Mouse (Mus musculus): ENCODE results near the gene P2rx4. TPM values are rescaled to one million over a fixed set of nuclear protein-coding genes. Genes with fewer than 3 reads are reported as not detected.

P2rx4 gene
- total and polyA plus RNA-seq, 2 experiments from 2014 or later, result 17.4 to 21.1 TPM

DNA sequence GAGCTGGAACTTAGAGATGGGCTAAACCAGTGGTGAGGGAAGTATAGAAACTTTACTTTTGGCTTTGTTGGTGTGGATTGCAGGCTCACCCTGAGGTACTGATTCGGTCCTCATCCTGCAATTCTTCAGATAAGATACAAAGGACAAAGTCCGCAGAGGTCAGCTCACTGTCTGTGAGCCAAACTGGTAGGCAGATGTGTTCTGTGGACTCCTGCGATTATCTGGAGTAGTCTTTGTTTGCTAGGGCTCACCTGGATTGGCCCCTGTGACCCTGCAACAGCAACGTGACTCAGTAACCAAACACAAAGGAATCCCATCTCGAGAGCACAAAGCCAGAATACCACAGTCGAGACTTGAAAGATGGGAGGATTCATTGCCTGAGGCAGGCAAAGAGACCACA, 16.9 kb upstream of the P2rx4 start:
- Histone ChIP-seq H3K27ac (no peak overlapping the region), H3K4me2 (ENCODE audit: low read depth, low read length) (no peak overlapping the region), H3K27me3 (ENCODE audit: insufficient read depth, low read length) (no peaks in the 10 kb centered on the region), H3K9ac (replicated peaks; ENCODE audit: low read length) (no peak overlapping the region), H3K4me3 (ENCODE audit: low read length) (no peak overlapping the region), H3K36me3 (ENCODE audit: insufficient read depth, low read length) (no peaks in the 10 kb centered on the region), H3K4me1 (ENCODE audit: insufficient read depth, low read length) (peaks cover 4% of the 10 kb centered on the region; the same call in 1 of the 2 replicates), H3K9me3 (ENCODE audit: low read length) (no peaks in the 10 kb centered on the region)
- 50% methylated on average over 6 of the region's 6 CpGs for WGBS
- ATAC-seq, result no peak
- TF ChIP-seq CTCF (IDR thresholded peaks at IDR 0.05; ENCODE audit: low read depth), result no peak
- DNase-seq (ENCODE audit: low spot score), result no peak

DNA sequence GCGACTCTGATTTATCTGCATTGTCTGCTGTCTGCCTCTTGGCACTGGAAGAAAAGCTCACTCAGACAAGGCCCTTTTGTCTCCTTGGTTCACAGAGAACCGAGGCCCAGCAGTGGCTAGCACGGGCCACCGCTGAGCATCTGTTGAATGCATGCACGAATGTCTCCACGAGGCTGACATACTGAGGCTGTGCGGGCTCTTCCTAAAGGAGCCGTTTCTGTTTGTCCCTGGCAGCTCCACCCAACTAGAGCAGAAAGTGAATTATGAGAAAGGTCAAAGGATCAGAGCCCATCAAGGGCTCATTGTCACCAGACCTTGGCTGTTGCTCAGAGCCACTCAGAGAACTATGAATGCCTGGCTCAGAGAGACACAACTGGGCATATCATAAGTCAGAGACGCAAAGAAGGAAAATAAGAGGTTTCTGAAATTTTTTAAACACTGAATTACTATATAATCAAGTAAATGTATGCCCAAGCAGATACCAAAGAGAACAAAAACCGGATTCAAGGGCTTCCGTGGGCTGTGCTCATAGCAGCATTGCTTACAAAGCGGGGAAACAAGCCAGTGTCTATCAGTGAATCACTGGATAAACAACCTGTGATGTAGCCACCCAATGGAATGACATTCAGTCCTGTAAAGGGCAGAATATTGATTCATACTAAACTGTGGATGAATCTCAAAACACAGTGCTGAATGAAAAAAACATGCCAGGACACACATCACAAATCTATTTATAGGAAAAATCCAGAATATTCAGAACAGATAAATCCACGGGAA, 13.7 kb upstream of the P2rx4 start:
- H3K4me3 ChIP-seq (ENCODE audit: low read length), result no peak overlapping the region
- H3K4me2 ChIP-seq (ENCODE audit: low read depth, low read length), result no peak overlapping the region
- DNase-seq (ENCODE audit: low spot score) (peak; percentile 77), ATAC-seq (peak; percentile 95)
- H3K27me3 ChIP-seq (ENCODE audit: insufficient read depth, low read length), result no peaks in the 10 kb centered on the region
- no peaks in the 10 kb centered on the region for H3K36me3 ChIP-seq (ENCODE audit: insufficient read depth, low read length)
- no peak for TF ChIP-seq CTCF (IDR thresholded peaks at IDR 0.05; ENCODE audit: low read depth)
- peaks cover 4% of the 10 kb centered on the region; the same call in 1 of the 2 replicates for H3K4me1 ChIP-seq (ENCODE audit: insufficient read depth, low read length)
- 16% methylated on average over 13 of the region's 13 CpGs for WGBS
- no peak overlapping the region for H3K9ac ChIP-seq (replicated peaks; ENCODE audit: low read length)
- H3K27ac ChIP-seq, result peak overlapping the region; percentile 61
- no peaks in the 10 kb centered on the region for H3K9me3 ChIP-seq (ENCODE audit: low read length)

DNA sequence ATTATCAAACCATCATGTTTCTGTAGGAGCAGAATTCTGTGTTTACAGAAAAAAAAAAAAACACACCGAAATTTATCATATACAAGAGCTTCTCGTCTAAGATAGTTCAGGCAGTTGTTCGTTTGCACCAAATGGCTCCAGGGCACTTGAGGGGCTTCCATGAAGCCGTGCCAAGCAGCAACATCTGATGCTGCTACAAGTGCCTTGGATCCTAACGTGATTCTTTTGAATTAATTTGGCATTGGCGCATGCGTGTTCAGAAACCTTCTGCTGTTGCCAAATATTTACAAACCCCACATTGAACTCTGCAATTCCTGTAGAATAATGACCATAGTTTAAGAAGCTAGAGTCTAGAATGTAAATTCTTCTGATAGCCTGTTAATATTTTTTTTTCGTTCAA, 11.8 kb upstream of the P2rx4 start:
- no peak overlapping the region for H3K27ac ChIP-seq
- WGBS, result 39% methylated on average over 8 of the region's 8 CpGs

DNA sequence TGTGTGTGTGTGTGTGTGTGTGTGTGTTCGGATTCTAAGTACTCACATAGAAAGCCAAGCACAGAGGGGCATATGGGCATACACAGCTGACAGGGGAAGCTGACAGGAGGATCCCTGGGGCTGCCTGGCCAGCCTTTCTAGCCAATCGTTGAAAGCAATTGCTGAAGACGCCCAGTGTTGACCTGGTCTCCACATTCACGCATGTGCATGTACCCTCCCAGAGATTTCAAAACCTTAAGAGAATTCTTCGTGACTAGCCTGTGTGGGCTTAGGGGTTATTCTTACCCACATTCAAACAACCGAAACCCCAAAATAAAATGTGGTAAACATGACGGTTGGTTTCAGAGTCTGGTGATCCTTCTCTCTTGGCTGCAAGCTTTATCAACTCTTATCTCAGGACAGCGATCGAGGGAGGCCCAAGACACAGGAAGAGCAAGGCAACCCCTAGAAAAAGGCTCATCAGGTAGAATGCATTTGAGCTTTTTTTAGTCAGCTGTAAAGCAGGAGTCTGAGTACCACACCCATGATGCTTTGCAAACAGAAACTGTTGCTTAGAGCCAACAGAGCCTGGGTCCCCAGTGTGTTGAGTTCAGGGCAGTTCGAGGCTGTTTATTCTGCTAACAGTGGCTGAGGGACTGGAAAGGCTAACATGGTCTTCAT, 9.2 kb upstream of the P2rx4 start:
- Histone ChIP-seq H3K4me2 (ENCODE audit: low read depth, low read length) (no peak overlapping the region), H3K9ac (replicated peaks; ENCODE audit: low read length) (no peak overlapping the region), H3K9me3 (ENCODE audit: low read length) (no peaks in the 10 kb centered on the region), H3K4me3 (ENCODE audit: low read length) (no peak overlapping the region), H3K27ac (no peak overlapping the region), H3K36me3 (ENCODE audit: insufficient read depth, low read length) (no peaks in the 10 kb centered on the region), H3K4me1 (ENCODE audit: insufficient read depth, low read length) (no peaks in the 10 kb centered on the region), H3K27me3 (ENCODE audit: insufficient read depth, low read length) (no peaks in the 10 kb centered on the region)
- WGBS, result 76% methylated on average over 10 of the region's 10 CpGs
- DNase-seq (ENCODE audit: low spot score) (no peak), ATAC-seq (no peak)
- TF ChIP-seq CTCF (IDR thresholded peaks at IDR 0.05; ENCODE audit: low read depth), result no peak

More for the DNA sequence above, 11.8 kb upstream of the P2rx4 start:
- no peaks in the 10 kb centered on the region for H3K27me3 ChIP-seq (ENCODE audit: insufficient read depth, low read length)
- H3K4me2 ChIP-seq (ENCODE audit: low read depth, low read length), result no peak overlapping the region
- DNase-seq (ENCODE audit: low spot score) (peak; percentile 78), ATAC-seq (no peak)
- H3K4me3 ChIP-seq (ENCODE audit: low read length), result no peak overlapping the region
- no peaks in the 10 kb centered on the region for H3K36me3 ChIP-seq (ENCODE audit: insufficient read depth, low read length)
- TF ChIP-seq CTCF (IDR thresholded peaks at IDR 0.05; ENCODE audit: low read depth), result no peak
- H3K9ac ChIP-seq (replicated peaks; ENCODE audit: low read length), result no peak overlapping the region
- peaks cover 4% of the 10 kb centered on the region; the same call in 1 of the 2 replicates for H3K4me1 ChIP-seq (ENCODE audit: insufficient read depth, low read length)
- H3K9me3 ChIP-seq (ENCODE audit: low read length), result no peaks in the 10 kb centered on the region

DNA sequence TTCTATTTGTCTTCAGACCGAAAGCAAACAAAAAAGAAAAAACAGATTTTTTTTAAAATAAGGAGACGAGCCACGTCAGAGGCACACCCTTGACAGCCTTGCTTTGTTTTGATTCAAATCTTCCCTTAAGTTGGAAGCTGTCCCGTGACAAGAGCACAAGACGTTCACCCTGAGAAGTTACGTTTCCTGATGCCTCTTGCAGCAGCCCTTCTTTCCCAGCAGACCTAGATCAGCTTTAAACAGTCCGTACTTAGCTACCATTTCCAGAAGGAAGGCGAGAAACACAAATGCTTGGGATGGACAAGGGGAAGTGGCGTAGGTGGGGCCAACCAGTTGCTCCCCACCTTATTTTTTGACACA, 8.7 kb upstream of the P2rx4 start:
- Histone ChIP-seq H3K4me3 (ENCODE audit: low read length) (no peak overlapping the region), H3K9ac (replicated peaks; ENCODE audit: low read length) (no peak overlapping the region), H3K4me2 (ENCODE audit: low read depth, low read length) (no peak overlapping the region), H3K27ac (no peak overlapping the region), H3K27me3 (ENCODE audit: insufficient read depth, low read length) (no peaks in the 10 kb centered on the region), H3K4me1 (ENCODE audit: insufficient read depth, low read length) (no peaks in the 10 kb centered on the region), H3K36me3 (ENCODE audit: insufficient read depth, low read length) (no peaks in the 10 kb centered on the region), H3K9me3 (ENCODE audit: low read length) (no peaks in the 10 kb centered on the region)
- ATAC-seq (no peak), DNase-seq (ENCODE audit: low spot score) (no peak)
- 77% methylated on average over 9 of the region's 9 CpGs for WGBS
- no peak for TF ChIP-seq CTCF (IDR thresholded peaks at IDR 0.05; ENCODE audit: low read depth)

DNA sequence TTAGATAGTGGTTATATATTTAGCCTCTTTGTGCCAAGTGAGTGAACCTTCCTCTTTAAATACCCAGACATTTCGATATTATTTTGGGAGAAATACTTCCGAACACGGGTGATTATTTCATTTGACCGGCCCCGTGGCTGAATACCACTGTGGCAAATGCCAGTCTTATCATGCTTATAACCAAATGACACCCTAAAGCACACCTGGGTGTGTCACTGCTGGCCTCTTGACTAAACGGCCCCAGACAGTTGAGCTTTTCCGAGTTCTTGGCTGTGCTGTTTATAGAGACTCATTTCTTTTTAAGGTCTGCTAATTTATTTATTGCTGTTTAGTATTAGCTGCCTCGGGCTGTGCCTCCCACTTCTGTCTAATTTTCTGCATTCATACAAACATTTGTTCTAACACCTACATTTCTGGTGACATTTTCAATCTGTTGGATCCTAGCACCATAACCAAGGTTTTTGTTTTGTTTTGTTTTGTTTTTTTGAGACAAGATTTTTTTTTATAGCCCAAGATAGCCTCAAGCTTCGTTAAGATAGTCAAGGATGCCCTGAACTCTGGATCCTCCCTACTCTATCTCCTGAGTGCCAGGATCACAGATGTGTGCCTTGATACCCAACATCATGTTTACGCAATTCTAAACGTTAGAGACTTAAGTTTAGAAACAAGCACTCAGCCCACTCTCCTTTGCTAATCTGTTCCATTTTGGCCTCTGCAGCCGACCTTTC, 7.1 kb upstream of the P2rx4 start:
- ATAC-seq (no peak), DNase-seq (ENCODE audit: low spot score) (no peak)
- Histone ChIP-seq H3K4me3 (ENCODE audit: low read length) (no peak overlapping the region), H3K9ac (replicated peaks; ENCODE audit: low read length) (no peak overlapping the region), H3K9me3 (ENCODE audit: low read length) (no peaks in the 10 kb centered on the region), H3K27me3 (ENCODE audit: insufficient read depth, low read length) (no peaks in the 10 kb centered on the region), H3K4me2 (ENCODE audit: low read depth, low read length) (no peak overlapping the region), H3K27ac (no peak overlapping the region), H3K4me1 (ENCODE audit: insufficient read depth, low read length) (no peaks in the 10 kb centered on the region), H3K36me3 (ENCODE audit: insufficient read depth, low read length) (no peaks in the 10 kb centered on the region)
- 85% methylated on average over 12 of the region's 12 CpGs for WGBS
- TF ChIP-seq CTCF (IDR thresholded peaks at IDR 0.05; ENCODE audit: low read depth), result no peak
